Mouse (Mus musculus): ENCODE measurements at regions not wholly inside any gene's neighbourhood (a gene's known extent, or its start where the extent isn't known, plus 50 kb on each side); places are given as distances from the start of the nearest gene placed in this dataset.
"Not testable (repeated sequence)": the region's sequence is repeated elsewhere in the genome, so short reads cannot be mapped to it uniquely, and the experiment has no call there.

DNA sequence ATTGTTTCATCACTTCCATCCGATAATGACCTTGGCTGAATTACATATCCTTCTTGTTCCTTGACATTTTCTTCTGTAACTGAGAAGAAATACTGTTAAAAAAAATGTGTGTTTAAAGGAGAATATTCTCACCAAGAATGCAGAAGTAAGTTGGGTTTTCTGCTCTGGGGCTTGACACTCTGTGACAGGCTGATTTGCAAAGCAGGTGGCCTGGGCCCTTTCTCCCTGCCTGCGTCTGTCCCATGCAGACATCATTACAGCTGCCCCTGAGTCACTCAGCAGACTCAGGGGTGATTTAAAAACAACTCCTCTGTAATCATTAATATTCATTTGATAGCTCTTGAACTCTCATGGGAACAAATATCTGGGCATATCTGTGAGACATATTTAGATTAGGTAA, 229.4 kb upstream of the Synpr start:
- no peak for ATAC-seq

DNA sequence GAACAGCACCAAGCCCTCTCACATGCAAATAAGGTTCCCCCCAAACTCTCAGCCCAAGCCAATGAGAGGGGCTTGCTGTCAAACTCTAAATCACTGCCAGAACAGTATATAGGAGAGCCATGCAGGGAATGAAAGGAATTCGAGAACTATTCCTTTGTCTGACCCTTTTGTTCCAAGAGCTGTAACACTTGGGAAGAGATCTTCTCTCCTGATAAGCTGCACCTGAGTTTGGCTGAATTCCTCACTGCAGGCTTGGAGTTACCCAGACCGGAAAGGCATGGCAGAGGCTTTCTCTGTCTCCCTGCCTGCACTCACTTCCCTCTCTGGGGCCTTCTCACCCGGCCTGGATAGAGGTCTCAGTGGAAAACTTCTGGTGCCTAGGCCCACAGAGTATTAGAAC, 219.7 kb upstream of the Cadps start:
- not testable (repeated sequence) for ATAC-seq

DNA sequence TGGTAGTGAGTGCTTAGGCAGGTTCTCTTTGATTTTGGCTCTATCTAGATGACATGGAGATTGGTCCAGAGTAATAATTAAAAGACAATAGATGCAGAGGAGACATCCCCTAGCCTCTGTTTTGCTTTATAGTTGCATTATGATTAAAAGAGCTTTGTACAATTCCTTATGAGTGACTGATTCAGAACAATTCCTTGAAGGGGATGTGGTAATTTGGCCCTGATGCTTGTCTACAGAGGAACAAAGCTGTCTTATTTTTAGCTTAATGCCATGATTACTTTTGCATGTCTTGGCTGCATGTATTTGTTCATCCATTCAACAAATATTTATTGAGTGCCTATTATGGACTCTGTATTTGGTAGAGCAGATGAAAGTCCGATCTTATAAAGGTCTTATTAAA, 218.9 kb upstream of the Cadps start:
- ATAC-seq = no peak

DNA sequence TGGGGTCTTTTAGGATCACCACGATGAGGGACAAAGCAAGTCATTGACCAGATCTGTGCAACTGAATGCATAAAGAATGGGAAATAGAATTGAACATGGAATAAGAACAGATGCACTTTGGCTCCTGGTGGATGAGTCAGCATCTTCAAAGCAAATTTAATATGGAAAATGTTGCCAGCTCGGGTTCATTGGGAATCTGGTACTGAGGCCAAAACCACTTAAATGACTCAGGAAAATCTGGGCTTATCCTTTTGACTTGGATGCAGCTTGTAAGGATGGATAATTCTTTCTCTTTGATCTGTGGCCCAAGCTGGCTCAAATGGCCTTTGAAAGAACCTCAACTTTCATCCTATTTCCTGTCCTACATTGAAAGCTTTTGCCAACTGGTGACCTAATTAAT, 217.3 kb upstream of the Cadps start:
- ATAC-seq = no peak

DNA sequence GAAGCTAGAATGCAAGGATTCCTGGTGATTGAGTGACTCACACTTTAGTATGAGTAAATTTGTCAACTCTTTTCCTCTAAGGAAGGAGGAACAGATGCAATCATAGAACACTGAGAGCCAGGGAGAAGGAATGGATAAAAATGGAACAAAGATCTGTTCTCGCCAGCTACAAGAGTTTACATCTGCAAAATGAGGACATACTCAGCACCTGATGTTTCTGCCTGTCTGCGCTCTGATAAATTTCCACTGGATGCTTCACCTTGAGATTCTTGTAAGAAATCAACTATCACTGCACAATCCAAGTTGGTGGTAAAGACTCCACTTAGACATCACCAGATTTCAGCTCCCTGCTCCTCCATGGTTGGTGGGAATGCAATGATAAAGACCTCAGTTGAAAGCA, 214.5 kb upstream of the Cadps start:
- no peak for ATAC-seq

DNA sequence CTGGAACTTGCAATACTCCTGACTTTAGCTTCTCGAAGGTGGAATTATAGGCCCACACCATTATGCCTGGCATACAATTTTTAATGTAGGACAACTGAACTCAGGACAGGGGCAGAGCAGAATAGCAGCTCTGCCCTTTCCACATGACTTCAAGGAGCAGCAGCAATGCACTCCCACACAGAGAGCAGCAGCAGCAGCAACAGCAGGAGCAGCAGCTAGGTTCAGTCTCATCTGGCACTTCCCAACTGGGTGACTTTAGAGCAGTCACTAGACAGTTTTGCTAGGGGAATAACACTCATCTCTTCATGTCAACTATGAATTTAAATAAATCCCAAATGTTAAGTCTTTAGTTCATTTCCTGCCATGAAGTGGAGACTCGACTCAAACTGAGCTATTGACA, 206.9 kb upstream of the Cadps start:
- no peak for ATAC-seq

DNA sequence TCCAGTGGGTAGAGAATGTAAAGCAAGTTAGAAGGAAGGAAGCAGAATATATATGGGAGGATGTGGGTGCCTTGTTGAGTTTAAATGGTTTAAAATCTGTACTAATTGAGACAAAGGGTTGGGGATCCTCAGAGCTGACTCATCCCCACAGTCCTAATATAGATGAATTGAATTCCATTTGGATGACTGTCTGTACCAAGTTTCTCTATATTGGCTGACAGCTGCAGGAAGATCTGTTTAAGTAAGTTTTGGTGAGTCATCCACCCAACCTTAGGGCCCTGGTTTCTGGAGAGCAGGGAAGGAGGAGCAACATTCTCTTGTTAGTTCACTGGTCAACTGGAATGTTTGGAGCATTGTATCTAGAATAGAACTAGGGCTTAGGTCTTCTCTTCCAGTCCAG, 199.9 kb upstream of the Cadps start:
- no peak for ATAC-seq

DNA sequence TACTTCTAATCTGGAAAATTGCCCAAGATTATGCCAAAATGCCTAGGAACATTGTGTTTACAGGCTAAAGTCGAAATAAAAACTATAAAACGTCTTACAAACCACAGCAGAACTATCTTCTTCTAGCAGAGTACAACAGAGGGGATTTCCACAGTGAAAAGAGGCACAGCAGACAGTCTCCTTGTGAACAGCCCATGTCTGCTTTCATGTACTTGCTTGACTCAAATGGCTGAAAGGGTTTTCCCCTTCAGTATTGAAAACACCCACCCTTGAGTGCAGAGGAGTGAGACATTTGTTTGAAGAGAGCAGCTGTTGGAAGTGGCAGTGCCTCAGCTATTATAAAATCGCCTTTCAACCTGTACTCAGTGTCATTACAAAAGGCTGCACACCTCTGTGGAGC, 188.2 kb upstream of the Cadps start:
- peak; percentile 77 for ATAC-seq

DNA sequence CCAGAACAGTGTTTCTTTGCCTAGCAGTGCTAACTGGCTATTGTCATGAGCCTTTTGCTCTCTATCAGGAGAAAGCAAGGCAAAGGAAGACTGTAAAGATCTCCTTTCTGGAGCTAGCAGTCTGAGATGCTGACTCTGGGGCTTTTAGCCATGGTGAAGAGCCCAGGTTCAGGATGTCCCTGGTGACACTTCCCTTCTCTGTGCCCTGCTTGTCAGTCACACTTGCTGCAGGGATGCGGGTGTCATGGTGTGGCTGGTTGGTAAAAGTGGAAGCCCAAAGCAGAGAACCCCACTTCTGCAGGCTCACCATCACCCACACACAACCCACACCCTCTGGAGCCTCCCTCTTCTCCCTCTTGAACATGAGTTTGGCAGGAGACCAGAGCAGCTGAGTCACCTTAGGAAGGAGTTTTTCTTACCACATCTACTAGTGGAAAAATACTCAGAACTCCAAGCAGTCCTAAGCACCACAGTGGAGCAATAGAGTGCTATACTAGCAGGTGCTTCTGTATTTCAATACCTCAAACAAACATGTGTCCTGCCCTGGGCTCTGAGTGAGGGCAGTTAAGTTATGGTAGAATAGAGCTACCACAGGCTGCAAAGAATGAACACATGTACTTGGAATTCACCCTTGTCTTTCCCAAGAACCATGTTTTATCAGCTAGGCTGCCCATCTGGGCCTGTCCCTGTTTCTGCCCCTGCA, 178.3 kb upstream of the Cadps start:
- ATAC-seq = no peak

DNA sequence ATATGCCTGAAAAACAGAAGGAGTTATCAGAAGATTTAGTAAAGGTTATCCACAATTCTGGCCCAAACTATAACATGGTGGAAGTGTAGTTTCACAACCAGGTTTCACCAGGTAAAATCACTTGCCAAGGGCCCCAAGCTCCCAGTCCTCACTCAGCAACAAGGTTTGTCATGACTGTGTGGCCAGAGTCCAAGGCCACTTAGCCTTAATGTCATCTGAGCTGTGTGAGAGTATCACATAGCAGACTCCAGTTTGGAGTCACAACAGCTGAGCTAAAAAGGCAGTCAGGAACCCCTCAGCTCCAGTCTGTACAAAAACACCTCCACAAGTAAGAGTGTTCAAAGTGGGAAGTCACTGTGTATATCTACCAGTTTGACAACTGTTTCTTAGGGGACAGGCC, 156.5 kb upstream of the Cadps start:
- no peak for ATAC-seq

DNA sequence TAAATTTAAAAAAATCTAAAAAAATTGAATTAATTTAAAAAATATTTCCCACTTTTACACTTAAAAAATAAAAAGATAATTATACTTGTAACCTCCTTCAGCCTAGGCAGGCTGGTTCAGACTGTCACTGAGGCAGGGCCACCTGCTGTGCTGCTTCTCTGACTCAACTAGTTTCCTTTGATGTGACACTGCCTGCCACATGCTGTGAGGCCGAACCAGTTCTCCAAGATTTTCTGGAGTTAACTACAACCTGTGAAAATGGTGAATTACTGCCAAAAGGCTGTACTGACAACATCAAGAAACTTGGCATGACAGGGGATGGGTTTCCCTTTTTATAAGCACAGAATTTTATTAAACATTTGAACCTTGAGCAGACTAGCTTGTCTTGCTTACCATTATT, 143.6 kb upstream of the Cadps start:
- ATAC-seq = no peak

DNA sequence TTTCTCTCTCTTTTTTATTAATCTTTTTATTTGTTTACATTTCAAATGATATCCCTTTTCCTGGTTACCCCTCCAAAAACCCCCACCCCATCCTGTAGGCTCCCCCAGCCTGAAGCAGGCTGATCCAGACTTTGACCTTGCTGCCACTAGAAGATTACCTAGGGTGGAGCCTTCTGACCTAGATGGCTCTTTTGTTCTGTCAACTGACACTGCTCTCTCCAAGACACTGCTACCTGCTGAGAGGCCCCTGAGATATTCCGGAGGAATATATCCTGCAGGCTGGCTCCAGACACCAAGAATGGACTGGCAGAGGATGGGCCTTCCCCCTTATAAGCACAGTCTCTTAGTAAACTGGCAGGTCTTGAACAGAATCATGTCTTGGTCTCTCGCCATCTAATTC, 135.0 kb upstream of the Cadps start:
- ATAC-seq = not testable (repeated sequence)

DNA sequence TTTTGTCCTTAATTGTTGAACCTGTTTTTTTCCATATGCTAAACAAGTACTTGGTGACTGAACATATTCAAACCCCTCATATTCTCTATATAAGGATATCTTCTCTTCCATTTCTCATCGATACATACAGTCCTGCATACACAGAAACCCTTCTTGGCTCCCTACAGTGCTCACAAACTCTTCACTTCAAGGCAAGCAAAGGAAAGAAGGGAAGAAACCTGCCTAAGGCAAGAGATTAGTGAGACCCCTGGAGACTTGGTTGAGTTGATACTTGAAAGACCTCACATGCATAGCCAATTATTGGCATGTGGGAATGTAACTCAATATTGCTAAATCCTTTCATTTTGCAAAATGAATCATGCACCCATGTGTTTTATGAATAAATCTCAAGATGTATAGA, 128.0 kb upstream of the Cadps start:
- ATAC-seq = no peak

DNA sequence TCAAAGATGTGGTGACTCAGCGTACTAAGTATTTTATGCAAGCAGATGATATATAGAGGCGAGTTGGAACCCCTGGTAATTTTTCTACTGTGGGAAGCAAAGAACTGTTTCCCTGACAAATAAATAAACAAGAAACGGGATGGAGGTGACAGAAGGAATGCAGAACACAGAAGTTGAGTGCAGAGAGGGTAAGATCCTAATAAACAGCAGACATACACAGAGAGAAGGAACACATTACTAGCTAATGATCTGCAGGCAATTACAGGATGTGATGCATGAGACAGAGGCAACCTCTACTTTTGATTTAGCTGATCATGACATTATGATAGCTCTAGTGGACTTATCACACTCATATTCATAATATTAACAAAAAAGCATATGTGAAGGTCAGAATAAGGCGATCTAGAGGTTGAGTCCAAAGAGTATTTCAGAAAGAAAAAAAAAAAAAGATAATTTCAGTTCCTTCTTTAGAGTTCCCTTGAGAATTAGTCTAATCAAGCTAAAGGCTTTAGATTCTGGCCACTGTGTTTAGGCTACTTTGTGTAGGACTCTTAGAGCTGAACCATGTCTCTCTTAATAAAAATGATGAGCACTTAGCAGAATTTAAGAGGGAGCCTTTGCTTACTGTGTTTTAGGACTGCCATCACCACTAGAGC, 115.9 kb upstream of the Cadps start:
- ATAC-seq = no peak

DNA sequence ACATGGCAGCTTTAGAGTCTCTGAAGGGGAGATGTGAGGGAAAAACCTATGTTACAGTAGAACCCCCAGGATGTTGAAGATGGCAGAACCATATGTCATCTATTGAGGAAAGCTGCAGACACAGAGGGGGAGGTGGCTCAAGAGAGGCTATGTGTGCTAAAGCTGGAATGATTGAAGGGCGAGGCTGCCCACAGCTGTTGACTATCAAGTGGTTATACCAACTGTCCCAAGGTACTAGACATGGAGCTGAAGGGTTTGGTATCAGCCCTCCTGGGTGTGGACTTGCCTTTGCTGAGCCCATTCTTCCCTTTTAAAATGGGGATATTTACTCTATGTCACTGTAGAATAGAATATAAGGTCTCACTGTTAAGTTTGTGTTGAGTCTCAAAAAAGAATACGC, 113.5 kb upstream of the Cadps start:
- ATAC-seq = no peak

DNA sequence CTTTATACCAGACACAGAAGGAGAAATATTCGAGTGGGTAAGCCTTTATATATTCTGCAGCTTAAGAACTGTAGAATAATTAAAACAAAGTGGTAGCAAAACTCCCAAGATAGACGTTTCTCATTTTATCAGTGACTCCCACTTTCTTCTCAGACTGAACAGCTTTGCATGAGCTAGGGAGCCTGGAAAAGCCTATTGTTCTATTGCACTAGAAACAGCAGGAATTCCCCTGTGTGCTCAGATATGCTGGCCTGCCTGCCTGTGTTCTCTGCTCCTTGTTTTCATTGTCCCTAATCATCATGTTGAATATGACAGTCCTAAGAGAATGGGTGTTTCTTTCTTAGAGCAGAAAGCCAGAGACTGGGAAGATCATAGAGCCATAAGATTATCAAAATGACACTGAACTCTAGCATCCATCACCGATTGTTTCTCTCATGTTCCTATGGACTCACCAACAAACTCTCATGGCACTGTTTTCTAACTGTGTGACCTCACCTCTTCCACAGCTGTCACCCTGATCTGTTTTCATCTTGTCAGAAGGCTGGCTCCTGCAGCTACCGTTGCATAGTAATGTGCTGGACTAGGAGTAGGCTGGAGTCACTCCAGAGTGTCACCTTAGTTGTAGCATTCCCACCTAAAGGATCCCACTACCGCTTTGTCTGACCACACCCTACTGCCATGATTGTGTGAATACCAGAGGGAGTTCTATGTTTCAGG, 108.9 kb upstream of the Cadps start:
- ATAC-seq = no peak

DNA sequence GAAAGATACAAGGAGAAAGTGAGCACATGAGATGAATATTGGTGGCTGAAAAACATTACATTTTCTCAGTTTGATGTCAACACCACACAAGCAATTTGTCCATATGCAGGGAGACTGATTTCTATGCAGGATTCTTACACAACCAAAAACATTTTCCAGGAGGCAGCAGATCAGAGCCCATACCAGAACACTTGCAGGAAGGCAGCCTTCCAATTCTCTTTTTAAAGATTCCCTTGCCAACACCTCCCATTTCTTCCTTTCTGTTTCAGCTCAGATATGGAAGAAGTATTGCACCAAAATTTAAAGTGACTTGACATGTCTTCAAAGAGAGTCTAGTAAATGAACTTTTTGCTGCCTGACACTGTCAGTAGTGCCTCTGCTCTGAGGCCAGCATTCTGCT, 100.7 kb upstream of the Cadps start:
- ATAC-seq = no peak

DNA sequence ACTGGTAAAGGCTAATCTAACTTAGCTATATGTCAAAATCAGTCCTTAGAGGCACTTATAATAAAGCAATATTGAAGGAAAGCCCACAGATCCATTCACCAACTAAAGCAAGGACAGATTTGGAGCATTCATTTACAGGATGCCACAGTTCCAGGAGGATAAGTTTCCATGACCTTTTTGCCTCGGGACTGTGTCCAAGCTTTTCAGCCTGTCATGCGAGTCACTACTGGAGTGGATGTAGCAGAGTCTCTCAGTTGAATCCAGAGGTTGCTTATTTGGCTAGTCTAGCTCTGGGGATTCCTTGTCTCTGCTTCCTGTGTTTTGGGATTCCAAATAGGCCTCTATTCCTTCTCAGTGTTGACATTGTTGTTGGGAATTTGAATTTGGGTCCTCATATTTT, 92.6 kb upstream of the Cadps start:
- ATAC-seq = no peak

DNA sequence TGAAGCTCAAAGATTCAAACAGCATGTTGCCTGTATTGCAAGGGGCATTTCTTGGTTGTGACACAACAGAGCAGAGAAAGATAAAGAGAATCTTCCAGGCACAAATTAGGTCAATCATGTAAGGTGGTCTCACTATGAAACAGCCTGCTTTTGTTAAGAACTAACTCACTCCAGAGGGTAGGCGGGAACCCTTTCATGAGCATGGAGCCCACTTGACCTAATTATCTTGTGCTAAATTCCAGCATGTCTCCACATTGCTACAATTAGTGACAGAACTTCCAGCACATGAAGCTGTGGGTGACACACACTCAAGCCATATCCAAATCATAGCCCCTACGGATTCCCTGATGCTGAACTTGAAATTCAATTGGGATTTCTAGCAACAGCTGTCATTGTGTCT, 91.1 kb upstream of the Cadps start:
- no peak for ATAC-seq

DNA sequence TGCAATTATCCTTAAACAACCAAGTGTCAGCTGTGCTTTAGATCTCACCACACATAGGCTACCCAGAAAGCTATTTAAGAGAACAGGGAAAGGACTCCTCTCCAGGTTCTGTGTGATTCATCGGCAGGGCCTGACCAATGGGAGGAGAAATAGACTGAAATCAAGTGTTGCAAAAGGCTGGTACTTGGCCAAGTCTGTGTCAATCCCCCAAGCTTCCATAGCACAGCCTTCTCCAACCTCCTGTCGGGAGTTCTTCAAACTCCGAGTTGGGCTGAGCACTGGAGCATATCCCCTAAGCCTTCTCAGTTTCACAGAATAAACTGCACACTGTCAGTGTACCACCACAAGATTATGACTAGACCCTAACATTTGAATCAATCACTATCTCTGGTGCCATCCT, 90.5 kb upstream of the Cadps start:
- ATAC-seq = no peak

DNA sequence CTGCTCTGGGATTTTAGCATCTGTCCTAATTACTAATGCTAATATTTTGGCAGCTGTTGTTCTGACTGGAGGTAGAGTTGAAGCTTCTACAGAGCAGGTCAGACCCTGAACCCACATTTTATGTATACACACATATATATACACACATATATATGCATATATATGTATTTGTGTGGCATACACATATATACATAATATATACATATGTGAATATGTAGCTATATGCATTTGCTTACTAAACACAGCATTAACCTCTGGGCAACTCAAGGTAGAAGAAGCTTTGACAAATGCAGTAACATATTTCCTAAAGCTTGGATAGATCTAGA, 54.4 kb upstream of the Cadps start:
- ATAC-seq = no peak

DNA sequence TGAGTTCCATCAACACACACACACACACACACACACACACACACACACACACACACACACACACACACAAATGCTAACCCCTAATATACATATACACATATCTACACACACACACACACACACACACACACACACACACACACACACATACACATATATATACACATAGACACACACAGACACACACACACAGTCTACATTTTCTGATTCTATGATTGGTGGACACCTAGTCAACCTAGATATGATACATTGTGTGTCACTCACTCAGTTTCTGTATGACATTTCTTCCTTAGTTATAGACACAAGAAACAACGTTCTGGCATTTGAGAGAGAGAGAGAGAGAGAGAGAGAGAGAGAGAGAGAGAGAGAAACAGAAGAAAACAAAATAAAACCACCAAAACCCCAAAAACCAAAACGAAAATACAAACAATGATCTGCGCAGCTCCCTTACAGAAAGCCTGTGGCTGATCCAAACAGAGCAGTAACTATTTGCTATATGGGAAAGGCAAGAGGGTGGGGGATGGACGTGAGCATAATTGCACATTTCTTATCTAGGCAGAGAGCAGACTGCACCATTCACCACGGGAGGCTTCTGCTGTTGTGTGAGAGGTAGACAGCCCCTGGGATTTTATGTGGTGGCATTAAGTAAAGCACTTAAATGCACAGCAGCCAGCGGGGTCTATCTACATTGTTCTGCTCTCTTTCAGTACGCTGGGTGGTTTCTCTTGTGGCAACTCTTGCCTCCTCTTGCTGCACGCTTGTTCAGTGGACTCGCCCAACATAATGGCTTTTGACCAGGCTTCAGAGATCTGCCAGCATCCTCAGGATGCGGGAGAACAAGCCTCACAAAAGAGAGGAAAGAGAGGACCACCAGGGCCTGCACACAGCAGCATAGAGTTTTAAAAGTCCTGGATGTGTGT, 53.8 kb upstream of the Cadps start:
- ATAC-seq = no peak

All from inflammation-experienced regulatory T-cells, adult 6 months (primary cell).